Mouse (Mus musculus) kidney, adult 2 months (tissue): Measurements from ENCODE around the gene Wdr41. TPM values are rescaled to one million over a fixed set of nuclear protein-coding genes. Genes with fewer than 3 reads are reported as not detected.
A peak's percentile ranks its signal among the peaks of the same experiment; 100 is the strongest.

Experiments
- DNase-seq: peaks from one replicate; pipeline ENCODE4 v3.0.0; 2021
- H3K27ac ChIP-seq: fragments of 200-500 bp; 2 replicates; pipeline ENCODE4 v1.5.1; 2012; ENCODE audit warnings: low read depth, low read length, control low read depth, inconsistent platforms; ENCODE audit not compliant: insufficient read depth
- H3K27me3 ChIP-seq: fragments of 200-500 bp; replicated peaks from 2 replicates; pipeline ENCODE4 v1.6.1; 2012; ENCODE audit warnings: mild to moderate bottlenecking, moderate library complexity, low read length, inconsistent platforms; ENCODE audit not compliant: control insufficient read depth, insufficient read depth
- H3K36me3 ChIP-seq: fragments of 200-500 bp; 2 replicates; pipeline ENCODE4 v1.6.1; 2012; ENCODE audit warnings: mild to moderate bottlenecking, moderate library complexity, low read length, inconsistent platforms; ENCODE audit not compliant: control insufficient read depth, insufficient read depth
- H3K4me1 ChIP-seq: fragments of 200-500 bp; 2 replicates; pipeline ENCODE4 v1.6.1; 2011; ENCODE audit warnings: low read length; ENCODE audit not compliant: control insufficient read depth, insufficient read depth
- H3K4me3 ChIP-seq: fragments of 200-500 bp; 2 replicates; pipeline ENCODE4 v1.5.1; 2011; ENCODE audit warnings: mild to moderate bottlenecking, low read depth, low read length, control low read depth; ENCODE audit not compliant: insufficient read depth
- CTCF ChIP-seq: fragments of 200-500 bp; conservative IDR thresholded peaks from 2 replicates; pipeline ENCODE4 v1.5.1; 2011; ENCODE audit warnings: low read depth, mild to moderate bottlenecking, control low read depth, low read length, moderate library complexity, mixed read lengths; ENCODE audit not compliant: insufficient read depth, insufficient read length
- POLR2A ChIP-seq: fragments of 200-500 bp; IDR thresholded peaks from one replicate; pipeline ENCODE4 v1.6.1; 2011; ENCODE audit warnings: low read depth, low read length, control low read depth
- WGBS: fragments of 180-500 bp; shearing (Covaris S2); methylation state at CpG from one replicate; pipeline ENCODE4 v1.1.7; 2018; 5-methylcytosine and 5-hydroxymethylcytosine counted together
- polyA plus RNA-seq: library from polyadenylated mRNA; depleted of rRNA; stranded (reverse); fragments of >200 nt; gene quantifications from 2 replicates; pipeline ENCODE4 v1.2.3, GENCODE M21; 2012

The Wdr41 gene
- polyA plus RNA-seq, 1 experiment, result 11.2 TPM

GRCm38 (mm10) chr13:94969992-94970553 lies 6.1 kb upstream of the Wdr41 start:
- no peaks in the 10 kb centered on the region for H3K4me1 ChIP-seq
- 35% methylated on average over 9 of the region's 9 CpGs for WGBS
- TF ChIP-seq POLR2A (no peak), CTCF (no peak)
- no peak overlapping the region for H3K4me3 ChIP-seq
- no peak overlapping the region for H3K27ac ChIP-seq
- no peaks in the 10 kb centered on the region for H3K36me3 ChIP-seq
- H3K27me3 ChIP-seq, result no peaks in the 10 kb centered on the region
- peak; percentile 4 for DNase-seq

GRCm38 (mm10) chr13:94975828-94976218 lies 321 bp upstream of the Wdr41 start:
- no peaks in the 10 kb centered on the region for H3K27me3 ChIP-seq
- peaks cover 11% of the 10 kb centered on the region; the same call in 1 of the 2 replicates for H3K4me1 ChIP-seq
- TF ChIP-seq CTCF (no peak), POLR2A (no peak)
- H3K36me3 ChIP-seq, result no peaks in the 10 kb centered on the region
- peak overlapping the region; percentile 97 for H3K4me3 ChIP-seq
- peak overlapping the region; percentile 98 for H3K27ac ChIP-seq
- WGBS, result 10% methylated on average over 9 of the region's 9 CpGs
- DNase-seq, result no peak

GRCm38 (mm10) chr13:94979081-94979480 lies 2.9 kb downstream of the Wdr41 start:
- H3K4me3 ChIP-seq, result no peak overlapping the region
- 39% methylated on average over 7 of the region's 7 CpGs for WGBS
- H3K4me1 ChIP-seq, result peaks cover 11% of the 10 kb centered on the region; the same call in 1 of the 2 replicates
- no peak overlapping the region for H3K27ac ChIP-seq
- no peaks in the 10 kb centered on the region for H3K36me3 ChIP-seq
- no peak for TF ChIP-seq CTCF
- no peaks in the 10 kb centered on the region for H3K27me3 ChIP-seq
- peak; percentile 7 for DNase-seq

- Histone ChIP-seq H3K27me3 (no peaks in the 10 kb centered on the region; the same call in 1 of the 2 replicates), H3K36me3 (no peaks in the 10 kb centered on the region; the same call in 1 of the 2 replicates), H3K4me3 (no peak overlapping the region), H3K27ac (no peak overlapping the region), H3K4me1 (no peaks in the 10 kb centered on the region)
- 45% methylated on average over 5 of the region's 5 CpGs for WGBS
- TF ChIP-seq CTCF (no peak), POLR2A (no peak)
- peak; percentile 74 for DNase-seq
Observed at GRCm38 (mm10) chr13:94990516-94990915, 14.4 kb downstream of the Wdr41 start.

GRCm38 (mm10) chr13:95007281-95007680 lies 31.1 kb downstream of the Wdr41 start:
- Histone ChIP-seq H3K4me1 (no peaks in the 10 kb centered on the region), H3K36me3 (no peaks in the 10 kb centered on the region; the same call in 1 of the 2 replicates), H3K27ac (no peak overlapping the region), H3K4me3 (no peak overlapping the region), H3K27me3 (no peaks in the 10 kb centered on the region)
- DNase-seq, result no peak
- 81% methylated on average over 8 of the region's 8 CpGs for WGBS
- TF ChIP-seq CTCF (no peak), POLR2A (no peak)

- 91% methylated on average over 7 of the region's 7 CpGs for WGBS
Observed at GRCm38 (mm10) chr13:95009261-95009660, 33.1 kb downstream of the Wdr41 start.

GRCm38 (mm10) chr13:95011546-95012257 lies 35.6 kb downstream of the Wdr41 start:
- H3K36me3 ChIP-seq, result no peaks in the 10 kb centered on the region; the same call in 1 of the 2 replicates
- DNase-seq, result no peak
- TF ChIP-seq POLR2A, result no peak
- TF ChIP-seq CTCF, result no peak
- WGBS, result 91% methylated on average over 7 of the region's 7 CpGs
- no peak overlapping the region for H3K4me3 ChIP-seq
- no peaks in the 10 kb centered on the region for H3K27me3 ChIP-seq
- no peak overlapping the region for H3K27ac ChIP-seq
- H3K4me1 ChIP-seq, result no peaks in the 10 kb centered on the region

More at GRCm38 (mm10) chr13:95009261-95009660, 33.1 kb downstream of the Wdr41 start:
- DNase-seq, result no peak
- no peaks in the 10 kb centered on the region; the same call in 1 of the 2 replicates for H3K36me3 ChIP-seq
- H3K27me3 ChIP-seq, result no peaks in the 10 kb centered on the region
- H3K4me1 ChIP-seq, result no peaks in the 10 kb centered on the region
- no peak overlapping the region for H3K27ac ChIP-seq
- no peak for TF ChIP-seq POLR2A
- TF ChIP-seq CTCF, result no peak
- no peak overlapping the region for H3K4me3 ChIP-seq
